Mouse (Mus musculus): ENCODE data around the gene Utrn. TPM values are rescaled to one million over a fixed set of nuclear protein-coding genes. Genes with fewer than 3 reads are reported as not detected.

Gene Utrn
- polyA plus RNA-seq, 1 experiment from 2014 or later, result 37.4 TPM

GRCm38 (mm10) chr10:12827778-12828177 is 41.4 kb downstream of the Utrn start:
- no peak overlapping the region for H3K27ac ChIP-seq (ENCODE audit: low read length)
- H3K36me3 ChIP-seq (ENCODE audit: control insufficient read depth, insufficient read depth, low read length), result no peaks in the 10 kb centered on the region
- H3K4me1 ChIP-seq (ENCODE audit: control insufficient read depth, insufficient read depth, low read length), result peaks cover 13% of the 10 kb centered on the region
- no peak for ATAC-seq
- no peak overlapping the region for H3K4me2 ChIP-seq (ENCODE audit: low read depth, low read length)
- WGBS, result 43% methylated on average over 4 of the region's 4 CpGs
- no peak overlapping the region for H3K4me3 ChIP-seq (ENCODE audit: low read length)
- H3K9me3 ChIP-seq (ENCODE audit: control insufficient read depth, low read length), result no peaks in the 10 kb centered on the region
- H3K9ac ChIP-seq (ENCODE audit: low read depth, low read length), result no peak overlapping the region
- H3K27me3 ChIP-seq (replicated peaks; ENCODE audit: control insufficient read depth, insufficient read depth, low read length), result no peaks in the 10 kb centered on the region

- no peaks in the 10 kb centered on the region for H3K27me3 ChIP-seq (replicated peaks; ENCODE audit: control insufficient read depth, insufficient read depth, low read length)
- no peak overlapping the region for H3K27ac ChIP-seq (ENCODE audit: low read length)
- WGBS, result 74% methylated on average over 3 of the region's 3 CpGs
- H3K4me3 ChIP-seq (ENCODE audit: low read length), result no peak overlapping the region
- peaks cover 13% of the 10 kb centered on the region for H3K4me1 ChIP-seq (ENCODE audit: control insufficient read depth, insufficient read depth, low read length)
- H3K4me2 ChIP-seq (ENCODE audit: low read depth, low read length), result no peak overlapping the region
- ATAC-seq, result no peak
- no peaks in the 10 kb centered on the region for H3K36me3 ChIP-seq (ENCODE audit: control insufficient read depth, insufficient read depth, low read length)
- no peak overlapping the region for H3K9ac ChIP-seq (ENCODE audit: low read depth, low read length)
- H3K9me3 ChIP-seq (ENCODE audit: control insufficient read depth, low read length), result no peaks in the 10 kb centered on the region
These were observed 41.9 kb downstream of the Utrn start for GRCm38 (mm10) chr10:12827306-12827705.

GRCm38 (mm10) chr10:12826760-12827281 is 42.3 kb downstream of the Utrn start:
- Histone ChIP-seq H3K4me1 (ENCODE audit: control insufficient read depth, insufficient read depth, low read length) (peaks cover 13% of the 10 kb centered on the region), H3K27me3 (replicated peaks; ENCODE audit: control insufficient read depth, insufficient read depth, low read length) (no peaks in the 10 kb centered on the region), H3K27ac (ENCODE audit: low read length) (no peak overlapping the region), H3K4me3 (ENCODE audit: low read length) (no peak overlapping the region), H3K4me2 (ENCODE audit: low read depth, low read length) (no peak overlapping the region), H3K36me3 (ENCODE audit: control insufficient read depth, insufficient read depth, low read length) (no peaks in the 10 kb centered on the region), H3K9me3 (ENCODE audit: control insufficient read depth, low read length) (no peaks in the 10 kb centered on the region), H3K9ac (ENCODE audit: low read depth, low read length) (no peak overlapping the region)
- WGBS, result 37% methylated on average over 6 of the region's 6 CpGs
- ATAC-seq, result peak; percentile 75

- ATAC-seq, result no peak
- H3K4me2 ChIP-seq (ENCODE audit: low read depth, low read length), result no peak overlapping the region
- WGBS, result 46% methylated on average over 4 of the region's 4 CpGs
These were observed 44.8 kb downstream of the Utrn start for GRCm38 (mm10) chr10:12824386-12824785.

GRCm38 (mm10) chr10:12823437-12824219 is 45.5 kb downstream of the Utrn start:
- Histone ChIP-seq H3K36me3 (ENCODE audit: control insufficient read depth, insufficient read depth, low read length) (no peaks in the 10 kb centered on the region), H3K9ac (ENCODE audit: low read depth, low read length) (no peak overlapping the region), H3K4me3 (ENCODE audit: low read length) (no peak overlapping the region), H3K4me2 (ENCODE audit: low read depth, low read length) (no peak overlapping the region), H3K4me1 (ENCODE audit: control insufficient read depth, insufficient read depth, low read length) (peaks cover 13% of the 10 kb centered on the region), H3K9me3 (ENCODE audit: control insufficient read depth, low read length) (no peaks in the 10 kb centered on the region), H3K27ac (ENCODE audit: low read length) (no peak overlapping the region), H3K27me3 (replicated peaks; ENCODE audit: control insufficient read depth, insufficient read depth, low read length) (no peaks in the 10 kb centered on the region)
- no peak for ATAC-seq
- WGBS, result 72% methylated on average over 15 of the region's 15 CpGs

More at GRCm38 (mm10) chr10:12824386-12824785, 44.8 kb downstream of the Utrn start:
- peaks cover 13% of the 10 kb centered on the region for H3K4me1 ChIP-seq (ENCODE audit: control insufficient read depth, insufficient read depth, low read length)
- no peaks in the 10 kb centered on the region for H3K27me3 ChIP-seq (replicated peaks; ENCODE audit: control insufficient read depth, insufficient read depth, low read length)
- H3K9me3 ChIP-seq (ENCODE audit: control insufficient read depth, low read length), result no peaks in the 10 kb centered on the region
- no peaks in the 10 kb centered on the region for H3K36me3 ChIP-seq (ENCODE audit: control insufficient read depth, insufficient read depth, low read length)
- H3K4me3 ChIP-seq (ENCODE audit: low read length), result no peak overlapping the region
- no peak overlapping the region for H3K9ac ChIP-seq (ENCODE audit: low read depth, low read length)
- H3K27ac ChIP-seq (ENCODE audit: low read length), result no peak overlapping the region

- Histone ChIP-seq H3K9me3 (ENCODE audit: control insufficient read depth, low read length) (no peaks in the 10 kb centered on the region), H3K27ac (ENCODE audit: low read length) (no peak overlapping the region), H3K9ac (ENCODE audit: low read depth, low read length) (no peak overlapping the region), H3K36me3 (ENCODE audit: control insufficient read depth, insufficient read depth, low read length) (no peaks in the 10 kb centered on the region), H3K4me2 (ENCODE audit: low read depth, low read length) (no peak overlapping the region), H3K4me3 (ENCODE audit: low read length) (no peak overlapping the region), H3K4me1 (ENCODE audit: control insufficient read depth, insufficient read depth, low read length) (peaks cover 2% of the 10 kb centered on the region), H3K27me3 (replicated peaks; ENCODE audit: control insufficient read depth, insufficient read depth, low read length) (no peaks in the 10 kb centered on the region)
- WGBS, result 62% methylated on average over 13 of the region's 13 CpGs
- ATAC-seq, result peak; percentile 60
These were observed 48.0 kb downstream of the Utrn start for GRCm38 (mm10) chr10:12820978-12821735.

GRCm38 (mm10) chr10:12817409-12817808 is 51.8 kb downstream of the Utrn start:
- H3K4me2 ChIP-seq (ENCODE audit: low read depth, low read length), result no peak overlapping the region
- H3K9me3 ChIP-seq (ENCODE audit: control insufficient read depth, low read length), result no peaks in the 10 kb centered on the region
- H3K9ac ChIP-seq (ENCODE audit: low read depth, low read length), result no peak overlapping the region
- no peak overlapping the region for H3K27ac ChIP-seq (ENCODE audit: low read length)
- H3K27me3 ChIP-seq (replicated peaks; ENCODE audit: control insufficient read depth, insufficient read depth, low read length), result no peaks in the 10 kb centered on the region
- H3K4me1 ChIP-seq (ENCODE audit: control insufficient read depth, insufficient read depth, low read length), result no peaks in the 10 kb centered on the region; the same call in 1 of the 2 replicates
- H3K4me3 ChIP-seq (ENCODE audit: low read length), result no peak overlapping the region
- WGBS, result 91% methylated on average over 6 of the region's 6 CpGs
- H3K36me3 ChIP-seq (ENCODE audit: control insufficient read depth, insufficient read depth, low read length), result no peaks in the 10 kb centered on the region
- peak; percentile 53; the same call in 1 of the 2 replicates for ATAC-seq

GRCm38 (mm10) chr10:12816530-12816929 is 52.6 kb downstream of the Utrn start:
- no peak for ATAC-seq
- Histone ChIP-seq H3K27ac (ENCODE audit: low read length) (no peak overlapping the region), H3K9ac (ENCODE audit: low read depth, low read length) (no peak overlapping the region), H3K4me1 (ENCODE audit: control insufficient read depth, insufficient read depth, low read length) (no peaks in the 10 kb centered on the region; the same call in 1 of the 2 replicates), H3K9me3 (ENCODE audit: control insufficient read depth, low read length) (no peaks in the 10 kb centered on the region), H3K27me3 (replicated peaks; ENCODE audit: control insufficient read depth, insufficient read depth, low read length) (no peaks in the 10 kb centered on the region), H3K36me3 (ENCODE audit: control insufficient read depth, insufficient read depth, low read length) (no peaks in the 10 kb centered on the region), H3K4me3 (ENCODE audit: low read length) (no peak overlapping the region), H3K4me2 (ENCODE audit: low read depth, low read length) (no peak overlapping the region)
- WGBS, result 85% methylated on average over 6 of the region's 6 CpGs

GRCm38 (mm10) chr10:12814411-12814810 is 54.8 kb downstream of the Utrn start:
- WGBS, result 81% methylated on average over 7 of the region's 7 CpGs

More at GRCm38 (mm10) chr10:12814411-12814810, 54.8 kb downstream of the Utrn start:
- Histone ChIP-seq H3K9ac (ENCODE audit: low read depth, low read length) (no peak overlapping the region), H3K27me3 (replicated peaks; ENCODE audit: control insufficient read depth, insufficient read depth, low read length) (no peaks in the 10 kb centered on the region), H3K4me3 (ENCODE audit: low read length) (no peak overlapping the region), H3K4me1 (ENCODE audit: control insufficient read depth, insufficient read depth, low read length) (no peaks in the 10 kb centered on the region; the same call in 1 of the 2 replicates), H3K36me3 (ENCODE audit: control insufficient read depth, insufficient read depth, low read length) (no peaks in the 10 kb centered on the region), H3K27ac (ENCODE audit: low read length) (no peak overlapping the region), H3K4me2 (ENCODE audit: low read depth, low read length) (no peak overlapping the region), H3K9me3 (ENCODE audit: control insufficient read depth, low read length) (no peaks in the 10 kb centered on the region)
- no peak for ATAC-seq

Measured in intestine, embryonic 16.5 days (tissue).